Mouse (Mus musculus): Measurements from ENCODE around the gene Wbp1. TPM values are rescaled to one million over a fixed set of nuclear protein-coding genes. Genes with fewer than 3 reads are reported as not detected.

The Wbp1 gene
- polyA plus RNA-seq, 1 experiment from 2014 or later = 228 TPM

- Histone ChIP-seq H3K27ac (ENCODE audit: low read length) (no peak overlapping the region), H3K27me3 (replicated peaks; ENCODE audit: control insufficient read depth, insufficient read depth, low read length) (peaks cover 16% of the 10 kb centered on the region), H3K9ac (replicated peaks; ENCODE audit: low read depth, low read length) (peak overlapping the region; percentile 22; the same call in 1 of the 2 replicates), H3K4me3 (replicated peaks; ENCODE audit: low read length) (peak overlapping the region; percentile 19; the same call in 1 of the 2 replicates), H3K4me2 (ENCODE audit: low read length) (peak overlapping the region; percentile 28), H3K4me1 (replicated peaks; ENCODE audit: control insufficient read depth, insufficient read depth, low read length) (peaks cover 21% of the 10 kb centered on the region), H3K36me3 (ENCODE audit: control insufficient read depth, insufficient read depth) (no peaks in the 10 kb centered on the region), H3K9me3 (ENCODE audit: control insufficient read depth, low read length) (no peaks in the 10 kb centered on the region)
- no peak for ATAC-seq
- 7% methylated on average over 37 of the region's 37 CpGs for WGBS
Observed at GRCm38 (mm10) chr6:83135571-83136161, 14.3 kb upstream of the Wbp1 start.

GRCm38 (mm10) chr6:83134951-83135513 lies 13.7 kb upstream of the Wbp1 start, which contains the start of gene Rtkn:
Gene Rtkn, plus strand, starts transcription at chr6:83135463.
- Histone ChIP-seq H3K27ac (ENCODE audit: low read length) (no peak within 1 kb of the TSS), H3K4me3 (replicated peaks; ENCODE audit: low read length) (peak within 1 kb of the TSS; percentile 19; the same call in 1 of the 2 replicates), H3K36me3 (ENCODE audit: control insufficient read depth, insufficient read depth) (no peaks in the 10 kb centered on the region), H3K27me3 (replicated peaks; ENCODE audit: control insufficient read depth, insufficient read depth, low read length) (peaks cover 16% of the 10 kb centered on the region), H3K9ac (replicated peaks; ENCODE audit: low read depth, low read length) (peak within 1 kb of the TSS; percentile 22; the same call in 1 of the 2 replicates), H3K9me3 (ENCODE audit: control insufficient read depth, low read length) (no peaks in the 10 kb centered on the region), H3K4me2 (ENCODE audit: low read length) (peak within 1 kb of the TSS; percentile 28), H3K4me1 (replicated peaks; ENCODE audit: control insufficient read depth, insufficient read depth, low read length) (peaks cover 21% of the 10 kb centered on the region)
- WGBS = 59% methylated on average over 7 of the region's 7 CpGs
- ATAC-seq = no peak

- H3K27me3 ChIP-seq (replicated peaks; ENCODE audit: control insufficient read depth, insufficient read depth, low read length) = peaks cover 16% of the 10 kb centered on the region
- no peak for ATAC-seq
- no peak overlapping the region for H3K27ac ChIP-seq (ENCODE audit: low read length)
- H3K9me3 ChIP-seq (ENCODE audit: control insufficient read depth, low read length) = no peaks in the 10 kb centered on the region
- no peak overlapping the region for H3K9ac ChIP-seq (replicated peaks; ENCODE audit: low read depth, low read length)
- no peak overlapping the region for H3K4me2 ChIP-seq (ENCODE audit: low read length)
- no peaks in the 10 kb centered on the region for H3K36me3 ChIP-seq (ENCODE audit: control insufficient read depth, insufficient read depth)
- WGBS = 63% methylated on average over 3 of the region's 3 CpGs
- peaks cover 21% of the 10 kb centered on the region for H3K4me1 ChIP-seq (replicated peaks; ENCODE audit: control insufficient read depth, insufficient read depth, low read length)
- H3K4me3 ChIP-seq (replicated peaks; ENCODE audit: low read length) = no peak overlapping the region
Observed at GRCm38 (mm10) chr6:83134226-83134625, 12.9 kb upstream of the Wbp1 start.

GRCm38 (mm10) chr6:83132176-83132919 lies 11.0 kb upstream of the Wbp1 start:
- no peaks in the 10 kb centered on the region for H3K9me3 ChIP-seq (ENCODE audit: control insufficient read depth, low read length)
- H3K4me2 ChIP-seq (ENCODE audit: low read length) = no peak overlapping the region
- H3K4me1 ChIP-seq (replicated peaks; ENCODE audit: control insufficient read depth, insufficient read depth, low read length) = peaks cover 12% of the 10 kb centered on the region
- ATAC-seq = no peak
- 86% methylated on average over 9 of the region's 9 CpGs for WGBS
- no peak overlapping the region for H3K27ac ChIP-seq (ENCODE audit: low read length)
- H3K4me3 ChIP-seq (replicated peaks; ENCODE audit: low read length) = no peak overlapping the region
- peaks cover 14% of the 10 kb centered on the region for H3K27me3 ChIP-seq (replicated peaks; ENCODE audit: control insufficient read depth, insufficient read depth, low read length)
- H3K36me3 ChIP-seq (ENCODE audit: control insufficient read depth, insufficient read depth) = no peaks in the 10 kb centered on the region
- H3K9ac ChIP-seq (replicated peaks; ENCODE audit: low read depth, low read length) = no peak overlapping the region

GRCm38 (mm10) chr6:83131469-83132034 lies 10.2 kb upstream of the Wbp1 start:
- H3K4me1 ChIP-seq (replicated peaks; ENCODE audit: control insufficient read depth, insufficient read depth, low read length) = peaks cover 5% of the 10 kb centered on the region; the same call in 1 of the 2 replicates
- no peaks in the 10 kb centered on the region for H3K9me3 ChIP-seq (ENCODE audit: control insufficient read depth, low read length)
- H3K4me3 ChIP-seq (replicated peaks; ENCODE audit: low read length) = no peak overlapping the region
- no peak overlapping the region for H3K9ac ChIP-seq (replicated peaks; ENCODE audit: low read depth, low read length)
- H3K4me2 ChIP-seq (ENCODE audit: low read length) = no peak overlapping the region
- H3K27ac ChIP-seq (ENCODE audit: low read length) = no peak overlapping the region
- no peak for ATAC-seq
- H3K27me3 ChIP-seq (replicated peaks; ENCODE audit: control insufficient read depth, insufficient read depth, low read length) = peaks cover 12% of the 10 kb centered on the region
- H3K36me3 ChIP-seq (ENCODE audit: control insufficient read depth, insufficient read depth) = no peaks in the 10 kb centered on the region
- 86% methylated on average over 6 of the region's 6 CpGs for WGBS

- Histone ChIP-seq H3K4me2 (ENCODE audit: low read length) (no peak overlapping the region), H3K9ac (replicated peaks; ENCODE audit: low read depth, low read length) (no peak overlapping the region), H3K27me3 (replicated peaks; ENCODE audit: control insufficient read depth, insufficient read depth, low read length) (no peaks in the 10 kb centered on the region), H3K36me3 (ENCODE audit: control insufficient read depth, insufficient read depth) (no peaks in the 10 kb centered on the region), H3K27ac (ENCODE audit: low read length) (no peak overlapping the region), H3K4me3 (replicated peaks; ENCODE audit: low read length) (no peak overlapping the region), H3K4me1 (replicated peaks; ENCODE audit: control insufficient read depth, insufficient read depth, low read length) (peaks cover 21% of the 10 kb centered on the region), H3K9me3 (ENCODE audit: control insufficient read depth, low read length) (no peaks in the 10 kb centered on the region)
- WGBS = 91% methylated on average over 5 of the region's 5 CpGs
- no peak for ATAC-seq
Observed at GRCm38 (mm10) chr6:83127419-83127818, 6.1 kb upstream of the Wbp1 start.

- Histone ChIP-seq H3K9ac (replicated peaks; ENCODE audit: low read depth, low read length) (peak within 1 kb of the TSS; percentile 75), H3K27me3 (replicated peaks; ENCODE audit: control insufficient read depth, insufficient read depth, low read length) (no peaks in the 10 kb centered on the region), H3K4me1 (replicated peaks; ENCODE audit: control insufficient read depth, insufficient read depth, low read length) (peaks cover 27% of the 10 kb centered on the region), H3K36me3 (ENCODE audit: control insufficient read depth, insufficient read depth) (no peaks in the 10 kb centered on the region), H3K4me2 (ENCODE audit: low read length) (peak within 1 kb of the TSS; percentile 82), H3K9me3 (ENCODE audit: control insufficient read depth, low read length) (no peaks in the 10 kb centered on the region), H3K4me3 (replicated peaks; ENCODE audit: low read length) (peak within 1 kb of the TSS; percentile 87), H3K27ac (ENCODE audit: low read length) (peak within 1 kb of the TSS; percentile 65)
- no peak for ATAC-seq
- WGBS = 16% methylated on average over 5 of the region's 5 CpGs
Observed at GRCm38 (mm10) chr6:83125331-83125730, 4.0 kb upstream of the Wbp1 start, which contains the start of gene Ino80b. Gene Ino80b, minus strand, starts transcription at chr6:83125431.

- Histone ChIP-seq H3K27ac (ENCODE audit: low read length) (peak overlapping the region; percentile 65), H3K27me3 (replicated peaks; ENCODE audit: control insufficient read depth, insufficient read depth, low read length) (no peaks in the 10 kb centered on the region), H3K4me2 (ENCODE audit: low read length) (peak overlapping the region; percentile 82), H3K9ac (replicated peaks; ENCODE audit: low read depth, low read length) (peak overlapping the region; percentile 75), H3K4me3 (replicated peaks; ENCODE audit: low read length) (peak overlapping the region; percentile 87), H3K36me3 (ENCODE audit: control insufficient read depth, insufficient read depth) (no peaks in the 10 kb centered on the region), H3K9me3 (ENCODE audit: control insufficient read depth, low read length) (no peaks in the 10 kb centered on the region), H3K4me1 (replicated peaks; ENCODE audit: control insufficient read depth, insufficient read depth, low read length) (peaks cover 31% of the 10 kb centered on the region)
- under 1% methylated on average over 30 of the region's 30 CpGs for WGBS
- ATAC-seq = peak; percentile 26
Observed at GRCm38 (mm10) chr6:83124851-83125312, 3.5 kb upstream of the Wbp1 start.

- Histone ChIP-seq H3K27me3 (replicated peaks; ENCODE audit: control insufficient read depth, insufficient read depth, low read length) (no peaks in the 10 kb centered on the region), H3K27ac (ENCODE audit: low read length) (no peak overlapping the region), H3K4me3 (replicated peaks; ENCODE audit: low read length) (no peak overlapping the region), H3K9ac (replicated peaks; ENCODE audit: low read depth, low read length) (peak overlapping the region; percentile 1; the same call in 1 of the 2 replicates), H3K4me1 (replicated peaks; ENCODE audit: control insufficient read depth, insufficient read depth, low read length) (peaks cover 38% of the 10 kb centered on the region), H3K4me2 (ENCODE audit: low read length) (peak overlapping the region; percentile 98; the same call in 1 of the 2 replicates), H3K36me3 (ENCODE audit: control insufficient read depth, insufficient read depth) (peaks cover 7% of the 10 kb centered on the region; the same call in 1 of the 2 replicates), H3K9me3 (ENCODE audit: control insufficient read depth, low read length) (no peaks in the 10 kb centered on the region)
- no peak for ATAC-seq
- WGBS = 80% methylated on average over 5 of the region's 5 CpGs
Observed at GRCm38 (mm10) chr6:83122961-83123360, 1.6 kb upstream of the Wbp1 start.
